Mouse (Mus musculus): ENCODE data around the gene Fbxl19.
A peak's percentile ranks its signal among the peaks of the same experiment; 100 is the strongest.

Gene Fbxl19

DNA sequence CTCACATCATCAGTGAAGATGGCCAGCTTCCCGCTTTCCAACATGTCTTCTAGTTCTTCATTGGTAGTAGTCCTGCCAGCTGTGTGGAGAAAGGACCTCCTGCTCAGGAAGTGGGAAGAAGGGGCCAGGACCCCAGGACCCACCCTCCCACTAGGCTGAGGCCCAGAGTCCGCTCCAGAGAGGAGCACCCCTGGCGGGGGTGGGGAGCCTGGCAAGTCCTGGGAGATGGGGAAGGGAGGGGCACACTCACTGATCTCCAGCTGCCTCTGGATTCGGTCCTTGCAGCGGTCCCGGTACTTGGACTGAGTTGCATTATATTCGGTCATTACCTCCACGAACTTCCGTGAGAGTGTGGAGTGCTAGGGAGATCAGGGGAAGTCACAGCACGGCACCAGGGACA is 66.3 kb downstream of the Fbxl19 start:
- no peak for DNase-seq

DNA sequence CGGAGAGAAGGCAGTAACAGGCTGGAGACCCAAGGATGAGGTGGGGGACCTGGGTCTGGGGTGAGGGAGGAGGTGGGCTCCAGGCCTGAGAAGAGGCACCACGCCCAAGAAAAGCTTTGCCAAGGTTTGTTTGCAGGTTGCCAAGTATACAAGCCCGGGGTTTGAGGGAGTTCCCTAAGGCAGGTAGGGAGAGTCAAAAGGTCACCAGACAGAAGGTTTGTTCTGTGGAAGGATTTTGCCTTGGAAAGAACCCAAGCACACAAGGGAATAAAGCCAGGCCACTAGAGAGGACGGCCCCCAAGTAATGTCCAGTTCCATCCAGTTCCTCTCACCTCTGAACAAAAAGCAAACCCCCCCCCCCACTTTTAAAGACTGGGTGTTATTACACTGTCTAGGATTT is 66.9 kb downstream of the Fbxl19 start:
- no peak for DNase-seq

DNA sequence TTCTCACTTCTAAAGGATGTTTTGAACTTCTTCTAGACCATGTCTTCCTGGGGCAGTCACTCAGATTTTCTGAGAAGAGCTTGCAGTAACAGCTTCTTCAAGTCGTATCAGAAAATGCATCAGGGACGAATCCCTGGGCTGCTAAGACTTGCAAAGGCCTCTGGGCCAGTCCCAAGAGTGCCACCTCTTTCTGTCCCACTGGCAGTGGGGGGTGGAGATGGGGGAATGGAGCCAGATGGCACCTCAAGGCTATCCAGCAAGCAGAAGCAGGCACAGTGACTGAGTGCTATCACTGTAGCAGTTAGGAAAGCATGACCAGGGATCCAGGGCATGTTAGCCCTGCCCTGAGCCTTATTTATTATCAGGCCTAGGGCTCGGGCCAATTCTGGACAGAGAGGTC is 67.9 kb downstream of the Fbxl19 start:
- no peak for DNase-seq

DNA sequence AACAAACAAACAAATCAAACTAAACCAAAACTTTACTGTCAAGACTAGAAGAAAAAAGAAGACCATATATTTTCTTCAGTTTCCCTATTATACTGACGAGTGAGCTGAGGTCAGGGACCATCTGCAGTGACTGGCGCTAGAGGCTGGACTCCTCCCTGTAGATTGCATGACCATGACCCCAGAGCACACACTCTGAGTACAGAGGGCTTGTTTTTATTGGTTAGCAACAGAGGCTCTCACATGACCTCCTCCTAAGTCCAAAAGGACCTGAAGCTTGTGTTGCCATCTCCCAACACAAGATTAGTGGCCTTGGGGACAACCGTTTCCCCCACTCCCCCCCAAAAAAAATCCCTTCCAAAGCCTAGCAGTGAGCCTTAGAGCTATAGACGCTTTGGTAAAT is 69.5 kb downstream of the Fbxl19 start:
- no peak for DNase-seq

DNA sequence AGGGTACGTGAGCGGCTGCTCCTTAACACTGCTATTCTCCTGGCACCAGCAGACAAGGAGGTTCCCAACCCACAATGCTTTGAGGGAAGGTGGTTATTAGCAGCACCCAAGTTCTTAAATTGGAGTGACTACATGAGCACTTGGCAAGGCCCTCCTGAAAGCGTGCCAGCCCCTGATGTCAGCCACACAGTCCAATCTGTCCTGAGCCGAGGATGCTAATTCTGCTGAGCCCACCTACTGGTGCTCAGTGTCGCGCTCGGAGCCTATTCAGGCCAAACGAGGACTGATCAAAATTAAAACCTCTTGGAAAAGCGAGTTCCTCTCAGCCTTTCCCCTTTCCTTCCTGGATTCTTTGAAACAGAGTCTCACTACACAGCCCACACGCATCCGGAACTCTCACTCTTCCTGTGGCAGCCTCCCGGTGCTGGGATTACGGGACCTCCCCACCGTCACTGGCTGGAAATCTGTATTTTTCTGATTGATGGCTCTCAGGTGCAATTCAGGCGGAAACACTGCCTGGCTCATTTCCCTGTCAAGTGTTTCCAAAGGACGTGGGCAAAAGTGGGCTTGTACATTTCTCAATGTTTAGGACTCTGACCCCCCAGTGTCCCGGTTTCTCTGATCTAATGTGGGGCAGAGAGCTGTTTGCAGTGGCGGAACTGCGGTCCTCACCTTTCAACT is 70.0 kb downstream of the Fbxl19 start:
- DNase-seq = no peak

DNA sequence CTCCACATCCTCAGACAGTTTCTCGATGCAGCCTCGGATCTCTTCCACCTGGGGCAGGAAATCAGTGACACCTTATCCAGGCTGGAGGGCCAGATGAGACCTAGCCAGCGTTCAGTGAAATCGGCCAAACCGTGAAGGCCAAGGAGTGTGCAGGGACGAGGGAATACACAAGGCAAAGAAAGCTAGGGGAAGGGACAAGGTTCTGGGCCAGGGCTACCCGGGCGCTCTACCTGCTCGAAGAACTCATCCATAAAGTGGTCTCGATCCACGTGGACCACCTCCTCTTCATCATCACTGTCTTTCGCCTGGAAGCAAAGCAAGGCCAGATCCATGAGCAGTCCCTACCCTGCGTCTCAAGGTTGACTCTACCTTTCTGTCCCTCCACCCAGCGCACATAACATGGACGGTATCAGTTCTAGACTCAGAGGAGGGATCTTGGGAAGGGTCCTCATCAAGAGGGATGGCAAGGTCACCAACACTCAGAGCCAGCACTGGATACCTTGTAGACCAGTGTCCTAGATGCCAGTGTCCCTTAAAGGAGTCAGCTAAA is 70.8 kb downstream of the Fbxl19 start:
- DNase-seq = no peak

DNA sequence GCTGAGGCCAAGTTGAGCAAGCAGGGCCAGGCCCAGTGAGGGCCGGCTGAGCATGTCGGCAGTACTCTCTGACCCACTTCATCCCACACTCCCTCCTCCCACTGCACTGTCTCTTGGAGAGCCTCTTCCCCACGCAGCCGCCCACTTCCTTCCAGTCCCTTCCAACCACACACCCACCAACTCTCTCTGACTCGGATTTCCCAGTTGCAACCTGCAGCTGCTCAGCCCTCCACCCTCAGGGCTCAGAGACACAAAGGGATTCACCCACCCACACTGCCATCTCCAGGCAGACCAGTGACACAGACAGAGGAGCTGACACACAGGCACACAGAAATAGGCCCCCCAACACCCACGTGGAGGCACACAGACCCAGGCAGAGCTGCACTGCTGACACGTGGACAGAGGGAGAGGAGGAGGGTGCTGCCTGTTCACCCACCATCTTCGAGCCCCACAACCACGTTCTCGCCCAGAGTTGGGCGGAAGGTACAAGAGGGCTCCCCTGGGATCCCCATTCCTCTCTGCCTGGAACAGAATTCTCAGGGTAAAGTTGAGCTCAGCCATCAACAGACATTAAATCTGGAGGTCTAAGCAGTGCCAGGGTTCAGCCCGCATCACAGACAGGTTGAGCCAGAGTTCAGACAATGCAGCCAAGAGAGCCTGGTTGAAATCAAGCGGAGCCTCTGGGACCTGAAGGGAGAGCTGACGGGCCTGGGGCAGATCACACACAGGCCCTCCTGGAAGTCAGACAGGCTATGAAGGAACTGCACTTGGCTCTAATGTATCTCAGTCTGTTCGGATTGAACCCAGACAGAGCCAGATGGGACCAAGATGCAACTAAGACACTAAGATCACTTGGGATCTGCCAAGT is 71.8 kb downstream of the Fbxl19 start:
- peak; percentile 72 for DNase-seq

DNA sequence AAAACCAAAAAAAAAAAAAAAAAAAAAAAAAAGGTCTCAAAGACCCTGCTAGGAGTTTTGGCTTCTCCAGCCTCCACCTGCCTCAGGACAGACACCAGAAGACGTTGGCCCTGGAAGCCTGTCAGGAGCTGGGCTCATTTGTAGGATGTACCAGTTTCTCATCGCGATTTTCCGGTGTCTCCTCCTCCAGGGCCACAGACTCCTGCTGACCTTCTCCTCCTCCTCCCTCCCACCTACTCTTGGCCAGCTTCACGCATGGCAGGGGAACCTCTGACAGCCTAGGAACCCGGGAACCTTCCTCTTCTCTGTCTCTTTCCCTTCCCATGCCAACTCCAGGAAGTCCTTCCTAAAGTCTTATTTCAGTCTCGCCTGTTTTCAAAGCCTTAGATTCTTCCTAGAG is 72.7 kb downstream of the Fbxl19 start:
- no peak for DNase-seq

DNA sequence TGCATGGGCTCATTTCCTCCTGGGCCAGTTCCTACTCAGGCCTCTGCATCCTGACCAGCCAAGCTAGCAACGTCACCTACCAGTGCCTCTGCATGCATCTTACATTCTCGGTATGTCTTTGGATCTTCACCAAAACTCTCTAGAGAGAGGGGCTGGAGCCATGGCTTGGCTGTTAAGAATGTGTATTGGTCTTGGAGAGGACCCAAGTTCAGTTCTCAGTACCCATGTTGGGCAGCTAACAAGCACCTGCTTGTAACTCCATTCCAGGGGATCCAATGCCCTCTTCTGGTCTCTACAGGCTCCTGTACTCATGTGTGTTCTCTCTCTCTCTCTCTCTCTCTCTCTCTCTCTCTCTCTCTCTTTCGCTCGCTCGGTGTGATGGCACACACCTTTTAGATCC is 73.4 kb downstream of the Fbxl19 start:
- no peak for DNase-seq
